Comparison of ENCODE assay signal across 8 mouse cellular contexts in the genomic region with DNA sequence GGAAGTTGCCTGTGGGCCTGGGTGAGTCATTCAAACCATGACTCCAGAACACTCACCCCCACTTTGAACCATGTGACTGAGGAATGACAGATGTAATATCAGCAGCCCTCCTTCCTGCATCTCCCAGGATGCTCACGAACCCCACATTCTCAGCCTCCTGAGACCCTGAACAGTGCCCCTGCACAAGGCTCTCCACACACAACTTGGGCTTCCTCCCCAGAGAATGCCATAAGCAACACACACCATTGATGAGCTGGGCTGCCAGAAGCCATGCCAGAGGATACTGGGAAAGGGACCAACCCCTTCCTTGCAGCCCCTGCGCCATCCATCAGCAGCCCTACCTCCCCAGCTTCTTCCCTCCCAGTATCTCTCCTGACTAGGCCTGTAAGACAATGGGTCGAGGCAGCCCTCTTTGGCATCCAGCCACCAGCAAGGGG. TPM values are rescaled to one million over a fixed set of nuclear protein-coding genes. Genes with fewer than 3 reads are reported as not detected.
DNase-seq lines count a peak whose midpoint lies in the region; ATAC-seq lines count a peak whose summit lies in the region.

No protein-coding gene starts in this region.

- no peaks in the 10 kb centered on the region for H3K9me3 ChIP-seq in kidney, embryonic 16.5 days (ENCODE audit: low read length)
- H3K9me3 ChIP-seq in embryonic facial prominence, embryonic 10.5 days = no peaks in the 10 kb centered on the region
- no peaks in the 10 kb centered on the region for H3K9me3 ChIP-seq in forebrain, embryonic 16.5 days (ENCODE audit: control insufficient read depth, low read length)
- H3K9me3 ChIP-seq in midbrain, embryonic 13.5 days = no peaks in the 10 kb centered on the region

- peak overlapping the region; percentile 70 for H3K4me2 ChIP-seq in kidney, embryonic 16.5 days (replicated peaks; ENCODE audit: low read depth, low read length)
- H3K4me2 ChIP-seq in forebrain, embryonic 16.5 days (ENCODE audit: low read length) = peak overlapping the region; percentile 64
- H3K4me2 ChIP-seq in midbrain, embryonic 13.5 days (replicated peaks) = peak overlapping the region; percentile 79

- peak overlapping the region; percentile 79 for H3K4me3 ChIP-seq in kidney, embryonic 16.5 days (ENCODE audit: low read length)
- peak overlapping the region; percentile 80 for H3K4me3 ChIP-seq in embryonic facial prominence, embryonic 10.5 days
- peak overlapping the region; percentile 89 for H3K4me3 ChIP-seq in forebrain, embryonic 16.5 days (replicated peaks; ENCODE audit: low read length)
- peak overlapping the region; percentile 85 for H3K4me3 ChIP-seq in midbrain, embryonic 13.5 days (replicated peaks)

- no peak for ATAC-seq in kidney, embryonic 16.5 days (ENCODE audit: low FRiP score, low TSS enrichment)
- no peak for ATAC-seq in forebrain, embryonic 16.5 days
- ATAC-seq in midbrain, embryonic 13.5 days = no peak

- peak overlapping the region; percentile 75 for H3K9ac ChIP-seq in kidney, embryonic 16.5 days (replicated peaks; ENCODE audit: low read length)
- H3K9ac ChIP-seq in forebrain, embryonic 16.5 days (replicated peaks; ENCODE audit: low read depth, low read length) = peak overlapping the region; percentile 90
- peak overlapping the region; percentile 93 for H3K9ac ChIP-seq in midbrain, embryonic 13.5 days (replicated peaks)

- WGBS in kidney, embryonic 16.5 days = 47% methylated on average over 3 of the region's 3 CpGs
- 68% methylated on average over 3 of the region's 3 CpGs for WGBS in embryonic facial prominence, embryonic 10.5 days
- 10% methylated on average over 3 of the region's 3 CpGs for WGBS in forebrain, embryonic 16.5 days
- 30% methylated on average over 3 of the region's 3 CpGs for WGBS in midbrain, embryonic 13.5 days

- no peak for DNase-seq in kidney, postnatal 14 days
- DNase-seq in embryonic facial prominence, embryonic 10.5 days (ENCODE audit: low spot score) = no peak
- DNase-seq in adrenal gland, postnatal 10 days = no peak
- DNase-seq in adipocyte (ENCODE audit: low spot score) = no peak
- no peak for DNase-seq in spleen, postnatal 14 days (ENCODE audit: low spot score in 2 of 2)

- no peaks in the 10 kb centered on the region for H3K27me3 ChIP-seq in kidney, embryonic 16.5 days (ENCODE audit: insufficient read depth, low read length)
- H3K27me3 ChIP-seq in embryonic facial prominence, embryonic 10.5 days (replicated peaks; ENCODE audit: low read depth, poor library complexity, severe bottlenecking) = peaks cover 6% of the 10 kb centered on the region; the same call in 1 of the 2 replicates
- no peaks in the 10 kb centered on the region for H3K27me3 ChIP-seq in forebrain, embryonic 16.5 days (replicated peaks; ENCODE audit: control insufficient read depth, insufficient read depth, low read length)
- no peaks in the 10 kb centered on the region for H3K27me3 ChIP-seq in midbrain, embryonic 13.5 days

- peaks cover 39% of the 10 kb centered on the region for H3K36me3 ChIP-seq in kidney, embryonic 16.5 days (ENCODE audit: insufficient read depth, low read length)
- peaks cover 48% of the 10 kb centered on the region for H3K36me3 ChIP-seq in embryonic facial prominence, embryonic 10.5 days (replicated peaks)
- peaks cover 22% of the 10 kb centered on the region for H3K36me3 ChIP-seq in forebrain, embryonic 16.5 days (ENCODE audit: control insufficient read depth, insufficient read depth)
- peaks cover 47% of the 10 kb centered on the region for H3K36me3 ChIP-seq in midbrain, embryonic 13.5 days

- peaks cover 45% of the 10 kb centered on the region for H3K4me1 ChIP-seq in kidney, embryonic 16.5 days (ENCODE audit: insufficient read depth, low read length)
- peaks cover 57% of the 10 kb centered on the region for H3K4me1 ChIP-seq in embryonic facial prominence, embryonic 10.5 days
- H3K4me1 ChIP-seq in forebrain, embryonic 16.5 days (replicated peaks; ENCODE audit: control insufficient read depth, insufficient read depth, low read length) = peaks cover 46% of the 10 kb centered on the region
- H3K4me1 ChIP-seq in midbrain, embryonic 13.5 days (replicated peaks) = peaks cover 66% of the 10 kb centered on the region

- H3K27ac ChIP-seq in kidney, embryonic 16.5 days (ENCODE audit: low read length) = no peak overlapping the region
- peak overlapping the region; percentile 89 for H3K27ac ChIP-seq in embryonic facial prominence, embryonic 10.5 days (replicated peaks)
- H3K27ac ChIP-seq in forebrain, embryonic 16.5 days (ENCODE audit: low read length) = peak overlapping the region; percentile 88
- H3K27ac ChIP-seq in midbrain, embryonic 13.5 days = peak overlapping the region; percentile 90

RNA-seq across cellular contexts. Expression of gene 1700029I15Rik, which starts 5.8 kb away (rescaled TPM):
- 3.1 and 4.4 TPM in 2 replicates for polyA plus RNA-seq in kidney, embryonic 16.5 days (2015; fragmentation: Nextera tagmentation; extraction: Ambion mirVana)
- 2.5 and 3.6 TPM in 2 replicates for polyA plus RNA-seq in embryonic facial prominence, embryonic 10.5 days (2016; fragmentation: Nextera tagmentation; extraction: Ambion mirVana)
- 5.7 and 8.6 TPM in 2 replicates for polyA plus RNA-seq in forebrain, embryonic 16.5 days (2015; fragmentation: Nextera tagmentation; extraction: Ambion mirVana)
- 8.0 and 8.9 TPM in 2 replicates for polyA plus RNA-seq in midbrain, embryonic 13.5 days (2015; fragmentation: Nextera tagmentation; extraction: Ambion mirVana)
- 1 to 10 TPM; 7.6 to 9.4 TPM for total RNA-seq in adrenal gland, postnatal 10 days (2021)

RNA-seq across cellular contexts. Expression of gene Mapk8ip1, which starts 13.0 kb away (rescaled TPM):
- 28.9 and 30.4 TPM in 2 replicates for polyA plus RNA-seq in kidney, embryonic 16.5 days (2015; fragmentation: Nextera tagmentation; extraction: Ambion mirVana)
- polyA plus RNA-seq in embryonic facial prominence, embryonic 10.5 days (2016; fragmentation: Nextera tagmentation; extraction: Ambion mirVana) = 36.0 and 37.1 TPM in 2 replicates
- 101 TPM in 2 replicates for polyA plus RNA-seq in forebrain, embryonic 16.5 days (2015; fragmentation: Nextera tagmentation; extraction: Ambion mirVana)
- 86.9 and 111 TPM in 2 replicates for polyA plus RNA-seq in midbrain, embryonic 13.5 days (2015; fragmentation: Nextera tagmentation; extraction: Ambion mirVana)
- 10 to 100 TPM; 22.5 to 28.1 TPM for total RNA-seq in adrenal gland, postnatal 10 days (2021)

RNA-seq across cellular contexts. Expression of gene Large2, which starts 13.4 kb away (rescaled TPM):
- polyA plus RNA-seq in kidney, embryonic 16.5 days (2015; fragmentation: Nextera tagmentation; extraction: Ambion mirVana) = 34.9 and 35.8 TPM in 2 replicates
- polyA plus RNA-seq in embryonic facial prominence, embryonic 10.5 days (2016; fragmentation: Nextera tagmentation; extraction: Ambion mirVana) = 10.2 and 12.4 TPM in 2 replicates
- polyA plus RNA-seq in forebrain, embryonic 16.5 days (2015; fragmentation: Nextera tagmentation; extraction: Ambion mirVana) = 1.4 and 2.4 TPM in 2 replicates
- 1.5 and 2.5 TPM in 2 replicates for polyA plus RNA-seq in midbrain, embryonic 13.5 days (2015; fragmentation: Nextera tagmentation; extraction: Ambion mirVana)
- total RNA-seq in adrenal gland, postnatal 10 days (2021) = 1 to 10 TPM; 1.7 to 2.2 TPM

RNA-seq across cellular contexts. Expression of gene Pex16, which starts 13.6 kb away (rescaled TPM):
- 29.8 and 35.7 TPM in 2 replicates for polyA plus RNA-seq in kidney, embryonic 16.5 days (2015; fragmentation: Nextera tagmentation; extraction: Ambion mirVana)
- 18.6 and 22.4 TPM in 2 replicates for polyA plus RNA-seq in embryonic facial prominence, embryonic 10.5 days (2016; fragmentation: Nextera tagmentation; extraction: Ambion mirVana)
- 38.3 and 42.0 TPM in 2 replicates for polyA plus RNA-seq in forebrain, embryonic 16.5 days (2015; fragmentation: Nextera tagmentation; extraction: Ambion mirVana)
- polyA plus RNA-seq in midbrain, embryonic 13.5 days (2015; fragmentation: Nextera tagmentation; extraction: Ambion mirVana) = 32.8 and 36.0 TPM in 2 replicates
- 100 to 1,000 TPM; 115 to 130 TPM for total RNA-seq in adrenal gland, postnatal 10 days (2021)

RNA-seq across cellular contexts. Expression of gene Cry2, which starts 45.7 kb away (rescaled TPM):
- 21.7 and 24.5 TPM in 2 replicates for polyA plus RNA-seq in kidney, embryonic 16.5 days (2015; fragmentation: Nextera tagmentation; extraction: Ambion mirVana)
- 23.4 and 23.7 TPM in 2 replicates for polyA plus RNA-seq in embryonic facial prominence, embryonic 10.5 days (2016; fragmentation: Nextera tagmentation; extraction: Ambion mirVana)
- 40.1 and 46.8 TPM in 2 replicates for polyA plus RNA-seq in forebrain, embryonic 16.5 days (2015; fragmentation: Nextera tagmentation; extraction: Ambion mirVana)
- 35.8 and 36.2 TPM in 2 replicates for polyA plus RNA-seq in midbrain, embryonic 13.5 days (2015; fragmentation: Nextera tagmentation; extraction: Ambion mirVana)
- 10 to 100 TPM; 39.3 to 41.9 TPM for total RNA-seq in adrenal gland, postnatal 10 days (2021)
